Mouse (Mus musculus) spleen, adult 2 months (tissue): ENCODE measurements around the gene Stk38.

Experiments
- CTCF ChIP-seq: fragments of 200-500 bp; IDR thresholded peaks from 2 replicates; pipeline ENCODE4 v1.5.1; 2011; ENCODE audit warnings: mild to moderate bottlenecking, inconsistent platforms; ENCODE audit not compliant: insufficient read depth, insufficient read length, insufficient replicate concordance; ENCODE audit errors: extremely low read depth
- POLR2A ChIP-seq: fragments of 200-500 bp; IDR thresholded peaks from 2 replicates; pipeline ENCODE4 v1.6.1; 2011; ENCODE audit warnings: low read depth, low read length, inconsistent platforms

DNA sequence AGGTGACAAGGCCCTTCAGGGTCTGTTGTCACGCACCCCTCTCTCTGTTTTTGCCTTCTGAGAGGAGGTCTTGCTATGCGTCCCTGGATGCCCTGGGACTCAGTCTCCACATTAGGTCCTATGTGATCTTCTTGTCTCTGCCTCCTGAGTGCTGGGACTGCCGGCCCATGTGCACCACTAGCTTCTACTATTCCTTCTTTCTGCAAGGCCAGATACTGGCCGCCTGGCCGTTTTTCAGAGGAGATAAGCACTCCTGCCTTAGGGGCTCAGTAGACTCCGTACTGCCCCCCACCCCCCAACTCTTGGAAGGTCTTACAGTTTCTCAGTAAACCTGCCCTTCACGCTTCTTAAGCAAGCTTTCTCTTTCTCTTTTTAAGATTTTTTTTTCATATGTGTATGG lies 71.7 kb downstream of the Stk38 start:
- TF ChIP-seq CTCF (no peak), POLR2A (no peak)
